Mouse (Mus musculus): ENCODE data around the gene Magi2. TPM values are rescaled to one million over a fixed set of nuclear protein-coding genes. Genes with fewer than 3 reads are reported as not detected.

Gene Magi2
- polyA plus RNA-seq, 1 experiment from 2014 or later, result 2.7 TPM

DNA sequence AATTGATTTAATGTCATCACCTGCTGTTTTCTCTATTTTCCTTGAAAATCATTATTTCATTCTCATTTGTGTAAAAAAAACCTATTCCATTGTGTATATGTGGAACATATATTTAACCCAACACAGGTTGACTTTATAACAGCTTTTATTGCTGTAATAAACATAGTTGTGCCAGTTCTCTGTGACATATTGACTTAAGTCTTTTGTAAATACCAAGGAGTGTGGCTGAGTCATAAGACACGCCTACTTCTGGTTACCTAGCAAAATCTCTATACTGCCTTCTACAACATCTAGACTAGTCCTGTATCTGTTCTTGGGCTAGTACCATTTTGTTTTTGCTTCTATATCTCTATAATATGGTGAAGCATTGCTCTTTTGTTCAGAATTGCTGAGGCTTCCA is 737.3 kb downstream of the Magi2 start:
- H3K9me3 ChIP-seq, result no peaks in the 10 kb centered on the region
- H3K4me3 ChIP-seq, result no peak overlapping the region
- H3K36me3 ChIP-seq, result no peaks in the 10 kb centered on the region
- ATAC-seq (ENCODE audit: extremely low read depth, insufficient number of reproducible peaks, low FRiP score, low TSS enrichment), result no peak
- H3K4me1 ChIP-seq, result no peaks in the 10 kb centered on the region
- no peak overlapping the region for H3K4me2 ChIP-seq
- no peak overlapping the region for H3K9ac ChIP-seq
- H3K27me3 ChIP-seq (replicated peaks), result no peaks in the 10 kb centered on the region
- 77% methylated on average over 1 of the region's 1 CpGs for WGBS
- no peak overlapping the region for H3K27ac ChIP-seq (replicated peaks)

DNA sequence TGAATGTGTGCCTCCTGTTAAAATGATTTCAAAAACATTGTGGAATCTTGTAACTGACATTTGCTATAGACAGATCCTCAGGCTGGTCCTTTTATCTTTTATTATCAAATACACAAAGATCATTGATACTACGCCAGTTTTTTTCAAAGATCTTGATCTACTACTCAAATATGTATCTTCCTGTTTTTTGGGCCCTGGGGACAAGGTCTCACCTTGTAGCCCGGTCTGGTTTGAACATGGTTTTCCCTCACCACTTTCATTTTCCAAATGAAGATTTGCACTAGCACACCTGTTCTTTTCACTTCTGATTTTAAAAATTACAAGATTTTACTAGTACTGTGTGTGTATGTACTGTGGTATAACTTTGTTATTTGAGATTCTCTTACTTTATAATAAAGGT is 745.9 kb downstream of the Magi2 start:
- H3K4me2 ChIP-seq, result no peak overlapping the region
- no peak overlapping the region for H3K4me3 ChIP-seq
- no peak overlapping the region for H3K27ac ChIP-seq (replicated peaks)
- no peaks in the 10 kb centered on the region for H3K27me3 ChIP-seq (replicated peaks)
- no peaks in the 10 kb centered on the region for H3K9me3 ChIP-seq
- no peaks in the 10 kb centered on the region for H3K4me1 ChIP-seq
- no peaks in the 10 kb centered on the region for H3K36me3 ChIP-seq
- H3K9ac ChIP-seq, result no peak overlapping the region
- WGBS, result 77% methylated on average over 2 of the region's 2 CpGs
- no peak for ATAC-seq (ENCODE audit: extremely low read depth, insufficient number of reproducible peaks, low FRiP score, low TSS enrichment)

DNA sequence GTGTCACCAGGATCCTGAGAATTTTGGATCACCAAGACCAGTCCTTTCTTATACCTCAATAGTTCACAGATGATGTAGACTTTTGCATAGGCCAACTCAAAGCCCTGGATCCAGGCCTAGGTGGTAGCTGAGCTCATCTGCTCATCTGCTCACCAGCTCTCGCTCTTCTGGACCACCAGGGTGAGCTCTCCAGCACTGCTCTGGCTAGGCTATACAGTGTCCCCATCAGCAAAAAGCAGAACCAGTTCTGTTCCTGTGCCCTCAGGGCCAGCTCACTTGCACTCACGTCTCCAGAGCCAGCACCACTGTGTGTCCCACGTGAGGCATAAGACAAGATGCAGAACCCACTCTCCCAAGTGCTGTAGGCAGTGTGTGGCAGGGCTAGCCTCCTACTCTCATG is 747.0 kb downstream of the Magi2 start:
- no peaks in the 10 kb centered on the region for H3K27me3 ChIP-seq (replicated peaks)
- WGBS, result 67% methylated on average over 3 of the region's 3 CpGs
- ATAC-seq (ENCODE audit: extremely low read depth, insufficient number of reproducible peaks, low FRiP score, low TSS enrichment), result no peak; the same call in 1 of the 2 replicates

GRCm38 (mm10) chr5:19981518-19981917 is 754.7 kb downstream of the Magi2 start:
- WGBS, result 82% methylated on average over 6 of the region's 6 CpGs
- H3K4me3 ChIP-seq, result no peak overlapping the region
- H3K27ac ChIP-seq (replicated peaks), result no peak overlapping the region
- no peak for ATAC-seq (ENCODE audit: extremely low read depth, insufficient number of reproducible peaks, low FRiP score, low TSS enrichment)
- H3K4me2 ChIP-seq, result no peak overlapping the region
- no peaks in the 10 kb centered on the region for H3K36me3 ChIP-seq
- H3K27me3 ChIP-seq (replicated peaks), result no peaks in the 10 kb centered on the region
- no peak overlapping the region for H3K9ac ChIP-seq
- no peaks in the 10 kb centered on the region for H3K4me1 ChIP-seq
- no peaks in the 10 kb centered on the region for H3K9me3 ChIP-seq

More for the DNA sequence above, 747.0 kb downstream of the Magi2 start:
- Histone ChIP-seq H3K36me3 (no peaks in the 10 kb centered on the region), H3K27ac (replicated peaks) (no peak overlapping the region), H3K9ac (no peak overlapping the region), H3K4me3 (no peak overlapping the region), H3K9me3 (no peaks in the 10 kb centered on the region), H3K4me2 (no peak overlapping the region), H3K4me1 (no peaks in the 10 kb centered on the region)

DNA sequence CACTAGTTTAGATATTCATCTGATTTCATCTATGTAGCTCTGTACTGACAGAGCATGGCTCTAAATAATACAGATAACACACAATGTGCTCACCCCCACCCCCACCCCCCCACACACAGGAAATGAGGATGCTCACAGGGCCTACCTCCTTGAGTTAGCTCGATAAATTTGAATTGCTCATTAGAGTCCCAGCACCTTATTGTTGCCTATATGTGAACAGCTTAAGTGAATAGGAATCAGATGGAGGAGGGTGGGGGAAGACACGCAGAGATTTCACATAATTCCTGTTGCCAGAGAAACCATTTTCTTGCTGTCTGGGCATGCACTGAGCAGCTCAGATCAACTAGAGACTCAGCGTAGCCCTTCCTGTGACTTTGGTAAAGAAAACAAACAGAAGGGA is 755.2 kb downstream of the Magi2 start:
- ATAC-seq (ENCODE audit: extremely low read depth, insufficient number of reproducible peaks, low FRiP score, low TSS enrichment), result no peak
- Histone ChIP-seq H3K9me3 (no peaks in the 10 kb centered on the region), H3K27ac (replicated peaks) (no peak overlapping the region), H3K4me1 (no peaks in the 10 kb centered on the region), H3K4me2 (no peak overlapping the region), H3K27me3 (replicated peaks) (no peaks in the 10 kb centered on the region), H3K4me3 (no peak overlapping the region), H3K9ac (no peak overlapping the region), H3K36me3 (no peaks in the 10 kb centered on the region)
- 76% methylated on average over 3 of the region's 3 CpGs for WGBS

DNA sequence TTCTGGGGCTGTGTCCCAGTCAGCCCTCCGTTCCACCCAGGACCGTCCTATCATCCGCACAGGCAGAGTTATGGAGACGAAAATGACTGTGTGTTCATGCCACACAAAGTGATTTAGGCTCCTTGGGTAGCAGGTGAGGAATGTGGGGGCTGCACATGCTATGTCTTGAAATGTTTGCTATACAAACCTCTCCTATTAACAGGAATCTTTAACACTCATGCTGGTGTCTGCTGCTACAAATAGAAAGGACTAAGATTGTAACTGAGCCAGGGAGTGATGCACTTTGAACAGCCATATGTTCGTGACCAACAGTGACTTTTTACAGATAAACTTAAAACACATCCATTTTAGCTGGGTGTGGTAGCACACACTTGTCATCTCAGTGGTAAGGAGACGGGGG is 772.6 kb downstream of the Magi2 start:
- no peaks in the 10 kb centered on the region for H3K27me3 ChIP-seq (replicated peaks)
- no peak overlapping the region for H3K9ac ChIP-seq
- no peak overlapping the region for H3K4me2 ChIP-seq
- no peaks in the 10 kb centered on the region for H3K4me1 ChIP-seq
- H3K9me3 ChIP-seq, result no peaks in the 10 kb centered on the region
- no peak overlapping the region for H3K4me3 ChIP-seq
- no peak overlapping the region for H3K27ac ChIP-seq (replicated peaks)
- no peak for ATAC-seq (ENCODE audit: extremely low read depth, insufficient number of reproducible peaks, low FRiP score, low TSS enrichment)
- WGBS, result 58% methylated on average over 6 of the region's 6 CpGs
- H3K36me3 ChIP-seq, result no peaks in the 10 kb centered on the region

- ATAC-seq (ENCODE audit: extremely low read depth, insufficient number of reproducible peaks, low FRiP score, low TSS enrichment), result no peak
- Histone ChIP-seq H3K4me3 (no peak overlapping the region), H3K27me3 (replicated peaks) (no peaks in the 10 kb centered on the region), H3K36me3 (no peaks in the 10 kb centered on the region), H3K27ac (replicated peaks) (no peak overlapping the region), H3K9me3 (no peaks in the 10 kb centered on the region), H3K4me1 (no peaks in the 10 kb centered on the region), H3K4me2 (no peak overlapping the region), H3K9ac (no peak overlapping the region)
- 45% methylated on average over 1 of the region's 1 CpGs for WGBS
Measured at GRCm38 (mm10) chr5:19999912-20000311, 773.1 kb downstream of the Magi2 start.

DNA sequence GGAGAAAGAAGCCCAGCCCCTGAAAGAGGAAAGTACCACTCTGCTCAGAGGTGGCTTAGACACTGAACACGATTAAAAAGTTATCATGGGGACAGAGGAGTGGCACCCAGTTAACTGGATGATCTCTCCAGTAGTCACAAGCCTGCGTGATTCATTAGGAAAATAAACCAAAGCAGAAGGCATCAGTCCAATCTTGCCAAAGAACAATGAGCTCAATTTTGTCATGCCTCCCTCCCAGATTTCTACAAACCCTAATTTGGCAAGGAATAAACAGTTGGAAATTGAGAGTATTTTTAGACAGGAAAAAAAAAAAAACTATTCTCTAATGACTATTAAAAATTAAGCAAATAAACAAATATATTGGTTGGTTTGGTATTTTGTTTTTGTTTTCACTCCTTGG is 779.8 kb downstream of the Magi2 start:
- 63% methylated on average over 2 of the region's 2 CpGs for WGBS

DNA sequence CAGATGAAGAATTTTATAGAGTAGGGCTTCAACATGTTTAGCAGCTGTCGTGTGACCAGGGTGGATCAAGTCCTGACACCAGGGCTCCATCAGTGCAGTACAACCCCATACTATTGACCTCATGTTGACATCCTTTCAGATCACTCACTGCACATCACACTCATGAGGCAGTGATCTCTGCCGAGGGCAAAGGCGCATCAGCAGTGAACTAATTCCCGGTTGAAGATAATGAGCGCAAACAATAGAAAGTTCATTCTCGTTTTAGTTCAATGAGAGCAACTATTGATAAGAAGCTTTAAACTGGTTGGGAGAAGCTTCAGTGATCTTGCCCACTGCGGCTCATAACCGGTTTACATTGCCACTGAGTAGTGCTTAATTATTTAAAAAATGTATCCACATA is 780.4 kb downstream of the Magi2 start:
- no peak overlapping the region for H3K4me3 ChIP-seq
- WGBS, result 72% methylated on average over 8 of the region's 8 CpGs

More for the DNA sequence above, 779.8 kb downstream of the Magi2 start:
- Histone ChIP-seq H3K4me3 (no peak overlapping the region), H3K27ac (replicated peaks) (no peak overlapping the region), H3K36me3 (no peaks in the 10 kb centered on the region), H3K4me2 (no peak overlapping the region), H3K9ac (no peak overlapping the region), H3K27me3 (replicated peaks) (no peaks in the 10 kb centered on the region), H3K9me3 (no peaks in the 10 kb centered on the region), H3K4me1 (no peaks in the 10 kb centered on the region)
- ATAC-seq (ENCODE audit: extremely low read depth, insufficient number of reproducible peaks, low FRiP score, low TSS enrichment), result no peak

GRCm38 (mm10) chr5:20010210-20010609 is 783.4 kb downstream of the Magi2 start:
- H3K4me2 ChIP-seq, result no peak overlapping the region
- H3K4me3 ChIP-seq, result no peak overlapping the region
- WGBS, result 58% methylated on average over 7 of the region's 7 CpGs
- no peaks in the 10 kb centered on the region for H3K27me3 ChIP-seq (replicated peaks)
- H3K36me3 ChIP-seq, result no peaks in the 10 kb centered on the region
- H3K4me1 ChIP-seq, result no peaks in the 10 kb centered on the region
- H3K9me3 ChIP-seq, result no peaks in the 10 kb centered on the region
- no peak overlapping the region for H3K9ac ChIP-seq
- no peak for ATAC-seq (ENCODE audit: extremely low read depth, insufficient number of reproducible peaks, low FRiP score, low TSS enrichment)
- H3K27ac ChIP-seq (replicated peaks), result no peak overlapping the region

More for the DNA sequence above, 780.4 kb downstream of the Magi2 start:
- no peaks in the 10 kb centered on the region for H3K36me3 ChIP-seq
- ATAC-seq (ENCODE audit: extremely low read depth, insufficient number of reproducible peaks, low FRiP score, low TSS enrichment), result no peak
- no peak overlapping the region for H3K27ac ChIP-seq (replicated peaks)
- H3K9me3 ChIP-seq, result no peaks in the 10 kb centered on the region
- no peaks in the 10 kb centered on the region for H3K27me3 ChIP-seq (replicated peaks)
- no peaks in the 10 kb centered on the region for H3K4me1 ChIP-seq
- H3K9ac ChIP-seq, result no peak overlapping the region
- H3K4me2 ChIP-seq, result no peak overlapping the region

DNA sequence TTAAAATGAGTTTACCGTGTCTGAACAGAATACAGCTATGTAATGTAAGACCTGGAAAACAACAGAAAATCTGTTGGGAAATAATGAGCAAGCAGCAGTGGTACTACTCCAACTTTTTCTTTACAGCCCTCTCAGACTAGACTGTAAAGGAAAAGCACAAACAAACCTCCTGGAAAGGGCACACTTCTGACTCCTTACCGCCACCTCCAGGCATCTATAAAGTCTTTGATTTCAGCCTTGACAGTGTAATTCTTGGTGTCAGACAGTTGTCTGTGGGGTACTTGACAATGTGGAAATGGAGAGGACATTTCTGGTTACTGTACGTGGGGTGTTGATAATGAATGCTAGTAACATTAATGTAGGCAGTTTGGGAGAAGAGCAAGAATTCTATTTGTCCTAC is 791.2 kb downstream of the Magi2 start:
- 61% methylated on average over 3 of the region's 3 CpGs for WGBS
- Histone ChIP-seq H3K4me3 (no peak overlapping the region), H3K9ac (no peak overlapping the region), H3K4me1 (no peaks in the 10 kb centered on the region), H3K36me3 (no peaks in the 10 kb centered on the region), H3K9me3 (no peaks in the 10 kb centered on the region), H3K4me2 (no peak overlapping the region), H3K27ac (replicated peaks) (no peak overlapping the region), H3K27me3 (replicated peaks) (no peaks in the 10 kb centered on the region)
- no peak for ATAC-seq (ENCODE audit: extremely low read depth, insufficient number of reproducible peaks, low FRiP score, low TSS enrichment)

DNA sequence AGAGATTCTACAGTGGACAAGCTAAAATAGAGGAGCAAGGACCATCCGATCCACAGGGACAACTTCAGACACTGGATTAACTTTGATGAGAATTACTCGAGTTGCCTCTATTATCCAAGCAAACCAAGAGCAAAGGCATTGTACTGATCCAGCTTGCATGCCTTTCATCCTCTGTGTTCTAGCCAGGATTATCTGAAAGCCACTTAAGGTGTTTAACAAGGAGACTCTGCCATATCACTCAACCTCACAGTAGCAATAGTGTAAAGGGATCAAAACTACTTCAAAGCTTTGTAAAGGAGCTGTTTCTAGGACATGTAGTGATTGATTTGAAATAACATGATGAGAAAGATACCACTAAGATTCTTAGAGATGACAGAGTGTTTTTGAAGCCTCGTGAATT is 819.8 kb downstream of the Magi2 start:
- Histone ChIP-seq H3K36me3 (no peaks in the 10 kb centered on the region), H3K4me1 (no peaks in the 10 kb centered on the region), H3K4me3 (no peak overlapping the region), H3K27me3 (replicated peaks) (no peaks in the 10 kb centered on the region), H3K27ac (replicated peaks) (no peak overlapping the region), H3K9me3 (no peaks in the 10 kb centered on the region), H3K4me2 (no peak overlapping the region), H3K9ac (no peak overlapping the region)
- 55% methylated on average over 3 of the region's 3 CpGs for WGBS
- ATAC-seq (ENCODE audit: extremely low read depth, insufficient number of reproducible peaks, low FRiP score, low TSS enrichment), result no peak
